Mouse (Mus musculus) adrenal gland (tissue): ENCODE results near the gene Nmt1.

Experiments
- intact Hi-C: fragments of 180-260 bp; cut with DNase I; formaldehyde crosslinking; loops from one replicate; pipeline ENCODE4 v1.15.1; 2025

The Nmt1 gene

GRCm38 (mm10) chr11:103074121-103074650 is 46.2 kb downstream of the Nmt1 start:
- intact Hi-C loops = no loop called here

- intact Hi-C loops = no loop called here
These were observed 46.9 kb downstream of the Nmt1 start for GRCm38 (mm10) chr11:103074796-103075323.

- intact Hi-C loops = no loop called here
These were observed 48.0 kb downstream of the Nmt1 start for GRCm38 (mm10) chr11:103076010-103076409.

DNA sequence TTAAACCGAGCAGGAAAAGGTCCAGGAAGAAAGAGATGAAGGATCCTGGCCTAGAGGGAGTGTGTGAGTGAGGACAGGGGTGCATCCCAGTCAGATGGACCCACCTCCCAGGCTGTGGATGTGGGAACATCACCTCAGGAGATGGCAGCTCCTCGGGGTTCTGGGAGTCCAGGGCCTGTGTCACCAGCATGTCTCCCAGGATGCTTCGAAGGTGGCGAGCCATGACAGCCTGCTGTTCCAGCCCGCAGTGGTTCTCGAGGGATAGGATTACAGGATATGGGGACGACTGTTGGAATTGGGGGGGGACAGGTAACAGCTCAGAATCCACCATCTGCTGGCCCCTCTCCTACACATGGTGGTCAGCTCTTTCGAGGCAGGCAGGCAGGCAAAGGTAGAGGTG is 48.6 kb downstream of the Nmt1 start:
- intact Hi-C loops = no loop called here

- intact Hi-C loops = no loop called here
These were observed 50.1 kb downstream of the Nmt1 start for GRCm38 (mm10) chr11:103078131-103078530.

DNA sequence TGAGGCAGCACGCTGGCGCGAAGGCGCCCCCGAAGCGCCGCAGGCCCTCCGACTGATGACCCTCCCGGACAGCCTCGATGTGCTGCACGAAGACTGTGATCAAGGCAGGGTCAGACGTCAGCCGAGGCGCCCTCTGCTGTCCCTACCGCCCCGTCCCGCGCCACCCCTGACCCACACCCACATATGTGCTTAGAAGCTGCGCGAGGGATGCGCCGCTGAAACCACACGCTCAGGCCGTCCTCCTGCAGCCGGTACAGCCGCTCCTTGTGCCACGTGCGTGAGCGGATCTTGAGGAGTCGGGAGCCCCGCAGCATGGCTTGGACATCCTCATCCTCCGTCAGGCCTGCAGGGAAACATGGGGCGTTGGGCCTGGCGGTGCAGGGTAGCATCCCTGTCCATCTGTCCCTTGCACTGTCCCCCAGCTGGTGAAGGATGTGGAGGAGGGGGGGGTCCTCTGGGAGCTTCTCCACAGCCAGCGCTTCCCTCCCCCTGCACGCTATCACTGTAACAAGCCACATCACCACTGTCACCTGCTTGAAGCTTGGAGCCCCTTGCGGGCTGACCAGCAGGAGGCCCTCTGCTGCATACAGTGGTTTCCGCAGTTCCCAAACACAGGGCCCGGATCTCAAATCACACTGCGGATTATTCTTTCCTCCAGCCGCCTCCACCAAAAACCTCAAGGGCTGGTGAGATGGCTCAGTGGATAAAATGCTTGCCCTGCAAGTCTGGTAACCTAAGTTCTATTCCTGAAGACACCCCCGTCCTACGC is 52.5 kb downstream of the Nmt1 start:
- intact Hi-C loops = no loop called here

DNA sequence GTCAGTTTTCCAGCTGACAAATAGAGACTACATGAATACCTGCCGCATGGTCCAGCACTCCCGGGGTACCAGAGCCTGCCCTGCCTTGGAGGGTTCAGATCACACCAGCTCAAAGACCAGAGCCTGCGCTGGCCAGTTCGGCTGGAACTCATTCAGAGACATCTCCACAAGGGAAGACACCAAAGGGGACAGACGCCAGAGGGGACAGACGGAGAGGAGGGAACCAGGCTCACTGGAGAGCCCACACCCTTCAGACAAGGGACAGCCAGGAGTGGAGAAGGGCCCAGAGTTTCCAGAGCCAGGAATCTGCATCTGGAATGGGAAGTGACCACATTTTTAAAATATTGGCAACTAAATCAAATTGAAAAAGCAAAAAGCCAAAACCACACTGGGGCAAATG is 53.6 kb downstream of the Nmt1 start:
- intact Hi-C loops = no loop called here

DNA sequence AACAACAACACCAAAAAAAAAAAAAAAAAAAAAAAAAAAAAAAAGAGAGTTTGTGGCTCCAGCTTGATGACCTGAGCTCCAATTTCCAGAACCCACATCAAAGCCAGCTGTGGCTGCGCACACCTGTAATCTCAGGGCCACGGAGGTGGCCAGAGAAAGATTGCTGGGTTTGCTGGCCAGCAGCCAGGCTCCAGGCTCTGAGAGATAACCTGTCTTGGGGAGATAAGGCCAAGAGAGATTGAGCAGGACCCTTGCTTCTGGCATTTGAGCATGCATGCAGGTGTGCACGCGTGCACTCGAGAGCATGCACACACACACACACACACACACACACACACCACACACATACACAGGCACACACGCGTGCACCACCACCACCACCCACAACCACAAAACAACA is 65.3 kb downstream of the Nmt1 start:
- intact Hi-C loops = no loop called here

- intact Hi-C loops = no loop called here
These were observed 66.2 kb downstream of the Nmt1 start for GRCm38 (mm10) chr11:103093862-103094833.

DNA sequence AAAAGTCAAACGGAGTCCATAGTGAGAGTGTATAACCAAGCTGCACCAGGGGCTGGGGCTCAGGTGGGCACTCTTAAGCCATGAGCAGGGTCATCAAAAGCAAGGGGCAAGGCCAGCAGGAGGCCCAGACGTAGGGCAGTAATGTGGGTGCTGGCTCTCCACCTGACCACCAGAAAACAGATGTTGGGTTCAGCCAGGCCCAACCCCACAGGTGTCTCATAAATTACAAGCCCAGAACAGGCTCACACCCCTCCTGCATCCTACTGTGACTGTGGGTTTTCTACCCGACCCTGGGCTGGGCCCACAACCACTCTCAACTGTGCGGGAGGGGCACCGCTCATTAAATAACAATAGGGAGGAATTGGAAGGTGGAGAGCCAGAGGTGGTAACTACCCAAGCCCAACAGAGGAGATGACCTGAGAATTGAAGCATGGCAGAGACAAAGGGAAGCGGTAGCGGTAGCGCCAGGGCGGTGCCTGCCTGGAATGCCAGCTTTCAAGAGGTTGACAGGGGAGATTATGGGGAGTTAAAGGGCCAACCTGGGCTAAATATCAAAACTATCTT is 67.2 kb downstream of the Nmt1 start:
- intact Hi-C loops = no loop called here

DNA sequence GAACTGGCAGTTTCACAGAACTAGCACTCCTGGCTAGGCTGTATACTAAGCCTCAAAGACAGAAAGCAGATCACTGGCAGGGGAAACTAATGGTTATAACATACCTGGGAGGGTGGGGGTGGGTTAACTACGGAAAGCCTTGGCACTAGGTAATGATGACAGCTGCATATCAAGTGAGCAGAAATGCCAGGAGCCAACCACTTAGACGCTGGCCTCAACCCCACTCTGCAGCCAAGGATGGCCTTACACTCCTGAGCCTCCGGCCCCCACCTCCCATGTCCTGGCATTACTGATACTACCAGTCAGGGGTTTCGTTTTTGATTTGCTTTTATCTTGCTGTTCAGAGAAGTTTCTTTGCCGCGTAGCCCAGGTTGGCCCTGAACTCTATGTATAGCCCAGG is 67.8 kb downstream of the Nmt1 start:
- intact Hi-C loops = no loop called here

DNA sequence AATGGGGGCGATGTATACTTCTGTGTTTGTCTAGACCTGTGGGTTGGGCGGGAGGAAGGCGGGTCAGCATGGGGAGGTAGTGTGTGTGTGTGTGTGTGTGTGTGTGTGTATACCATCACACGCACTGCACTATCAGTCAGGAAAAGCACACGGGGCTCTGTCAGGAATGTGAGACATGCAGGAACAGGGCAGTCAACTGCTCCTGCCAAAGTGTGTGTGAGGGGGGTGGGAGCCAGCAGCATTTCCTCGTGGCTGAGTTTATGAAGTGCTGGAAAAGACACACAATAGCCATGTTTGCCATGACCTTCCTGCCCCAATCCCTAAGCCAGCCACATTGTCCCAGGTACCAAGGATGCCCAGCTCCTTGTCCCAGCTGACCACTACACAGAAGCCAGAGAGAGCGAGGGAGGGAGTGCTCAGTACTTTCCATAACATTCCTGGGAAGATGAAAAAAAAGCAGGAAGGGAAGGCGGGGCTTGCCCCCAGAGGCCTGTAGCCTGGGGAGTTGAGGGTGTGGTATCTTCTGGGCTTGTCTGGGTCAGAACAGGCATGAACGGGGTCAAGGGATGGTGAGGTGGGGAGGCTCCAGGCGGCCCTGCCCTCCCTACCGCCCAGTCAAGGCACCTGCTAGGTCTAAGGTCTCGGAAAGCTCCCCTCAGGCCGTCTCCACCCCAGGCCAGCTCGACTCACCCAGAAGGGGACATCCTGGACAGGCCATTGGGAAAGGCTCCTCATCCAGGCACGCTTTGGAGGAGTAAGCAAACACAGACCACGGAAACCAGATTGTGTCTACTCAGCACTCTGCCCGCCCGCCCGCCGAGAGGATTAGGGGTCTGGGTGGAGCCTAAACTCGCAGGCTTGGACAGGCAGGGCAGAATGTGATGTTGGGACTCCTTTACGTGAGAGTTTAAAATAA is 69.2 kb downstream of the Nmt1 start:
- intact Hi-C loops = no loop called here

DNA sequence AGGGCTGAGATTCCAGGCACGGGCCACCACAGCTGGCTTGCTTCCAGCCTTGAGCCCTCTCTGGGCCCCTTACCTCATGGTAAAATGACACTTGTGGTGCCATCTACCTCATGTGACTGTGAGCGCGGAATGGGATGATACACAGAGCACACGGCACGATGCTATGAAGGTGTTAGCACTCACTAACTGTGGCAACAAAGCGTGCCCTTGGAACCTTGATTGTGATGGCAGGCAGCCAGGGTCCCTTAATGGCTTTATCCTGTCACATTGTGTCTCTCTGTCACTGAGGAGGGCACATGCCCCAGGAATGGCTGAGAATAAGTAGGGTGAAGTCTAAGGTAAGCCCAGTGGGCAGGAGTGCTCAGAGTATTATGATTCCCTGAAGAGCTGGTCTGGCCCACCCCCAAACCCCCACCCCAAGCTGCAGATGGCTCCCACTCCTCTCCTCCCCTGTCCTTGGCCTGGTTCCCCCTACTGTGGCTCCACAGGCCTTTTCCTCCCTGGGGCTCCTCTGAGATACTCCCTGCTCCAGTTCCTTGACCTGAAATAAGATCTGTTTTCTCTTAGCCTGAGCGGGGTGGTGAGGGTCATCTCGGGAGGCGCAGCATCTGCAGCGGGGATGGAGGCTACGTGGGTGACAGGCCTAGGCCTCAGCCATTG is 70.7 kb downstream of the Nmt1 start:
- intact Hi-C loops = no loop called here

DNA sequence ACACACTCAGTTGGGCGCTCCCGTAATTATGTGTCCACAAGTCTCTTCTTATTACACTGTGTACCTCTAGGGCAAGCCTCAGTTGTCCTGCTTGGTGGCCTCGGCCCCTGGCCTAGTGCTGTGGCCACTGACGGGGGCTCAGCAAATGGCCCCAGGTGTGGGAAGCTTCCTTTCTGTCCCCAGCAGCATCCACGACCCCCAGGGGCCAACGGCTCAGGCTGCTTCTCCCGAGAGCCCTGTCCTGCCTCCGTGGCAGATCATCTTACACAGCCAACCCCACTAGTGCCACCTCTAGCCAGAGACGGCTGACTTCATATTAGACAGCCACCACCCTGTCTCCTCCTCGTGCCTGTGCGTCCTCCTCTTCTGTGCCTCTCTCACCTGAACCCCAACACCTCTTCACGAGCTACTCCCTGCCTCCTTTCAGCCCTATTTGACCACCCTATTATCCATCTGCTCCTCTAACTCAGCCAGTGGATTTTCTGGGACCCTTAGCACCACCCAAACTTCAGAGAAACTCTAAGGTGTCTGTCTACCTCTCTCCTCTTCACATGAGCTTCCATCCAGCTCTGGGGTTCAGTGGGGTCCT is 71.5 kb downstream of the Nmt1 start:
- intact Hi-C loops = no loop called here

DNA sequence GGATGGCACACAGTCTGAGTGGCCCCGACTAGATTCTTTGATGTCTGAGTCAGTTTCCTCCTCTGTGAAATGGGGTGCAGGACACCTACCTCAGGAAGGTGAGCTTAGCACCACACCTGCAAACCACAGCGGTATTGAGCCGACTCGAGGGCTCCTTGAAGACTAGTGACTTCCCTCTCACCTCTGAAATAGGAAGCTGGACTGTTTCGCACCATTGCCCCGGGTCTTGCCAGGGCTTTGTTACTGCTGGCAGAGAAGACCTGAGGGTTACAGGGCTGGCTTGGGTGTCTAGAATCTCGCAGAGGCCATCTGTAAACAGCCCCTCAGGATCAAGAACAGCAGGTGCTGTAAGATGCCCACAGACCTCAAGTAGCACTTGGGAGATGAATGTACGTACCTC is 72.4 kb downstream of the Nmt1 start:
- intact Hi-C loops = loop anchor here (10.0 kb wide), 1 partner anchor 224 kb away; no protein-coding TSS in a partner anchor

DNA sequence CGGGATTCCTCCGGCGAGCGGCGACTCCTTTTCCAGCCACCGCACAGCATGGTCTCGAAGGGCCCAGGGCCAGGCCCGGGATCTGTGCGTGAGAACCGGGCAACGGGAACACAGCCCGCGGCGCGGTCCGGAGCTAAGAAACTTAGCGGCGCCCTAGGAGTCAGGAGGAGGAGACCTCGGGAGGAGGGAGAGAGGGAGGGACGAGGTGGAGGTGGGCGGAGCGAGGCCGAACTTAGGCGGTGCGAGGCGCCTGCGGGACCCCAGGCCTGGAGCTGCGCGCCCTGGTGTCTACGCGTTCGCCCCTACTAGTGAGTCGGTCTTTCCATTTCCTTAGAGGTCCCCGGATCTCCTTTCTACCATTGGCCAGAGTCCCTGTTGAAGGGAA is 73.5 kb downstream of the Nmt1 start, which contains the start of the genes Plcd3 and Acbd4:
Gene Plcd3 (minus strand): TSS at position 178 of the 385 bp plus-strand sequence.
Gene Acbd4 (plus strand): TSS at position 202 of the 385 bp plus-strand sequence.
- intact Hi-C loops = loop anchor here (10.0 kb wide), 1 partner anchor 223 kb away; no protein-coding TSS in a partner anchor

DNA sequence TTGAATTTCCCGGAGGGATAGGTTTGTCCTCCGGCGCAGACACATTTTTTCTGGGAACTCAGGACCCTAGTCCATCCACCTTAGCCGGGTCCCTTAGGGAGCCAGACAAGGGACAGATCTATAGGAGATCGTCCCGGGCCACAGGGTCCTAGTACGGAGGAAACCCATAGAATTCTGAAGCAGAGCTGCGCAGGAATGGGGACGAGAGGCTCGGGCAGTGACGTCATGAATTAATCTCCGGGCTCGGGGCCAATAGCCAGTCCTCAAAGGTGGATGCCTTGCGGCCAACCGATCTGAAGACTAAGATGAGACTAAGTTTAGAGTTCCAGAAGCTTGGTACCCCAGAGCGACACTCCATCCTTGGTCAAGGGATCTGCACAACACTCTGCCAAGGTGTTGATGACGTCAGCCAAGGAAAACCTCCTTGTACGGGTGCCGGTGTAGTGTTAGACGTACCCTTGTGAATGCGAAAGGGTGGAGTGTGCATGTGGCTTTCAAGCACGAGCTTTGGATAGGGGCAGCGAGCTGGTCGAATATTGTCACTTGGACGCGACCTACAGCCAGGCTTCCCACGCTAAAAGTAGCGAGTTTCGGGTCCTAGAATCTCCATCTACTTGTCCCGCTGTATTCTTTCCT is 74.0 kb downstream of the Nmt1 start:
- intact Hi-C loops = loop anchor here (2.0 to 10.0 kb wide), 2 partner anchors 57 to 223 kb away; no protein-coding TSS in a partner anchor

DNA sequence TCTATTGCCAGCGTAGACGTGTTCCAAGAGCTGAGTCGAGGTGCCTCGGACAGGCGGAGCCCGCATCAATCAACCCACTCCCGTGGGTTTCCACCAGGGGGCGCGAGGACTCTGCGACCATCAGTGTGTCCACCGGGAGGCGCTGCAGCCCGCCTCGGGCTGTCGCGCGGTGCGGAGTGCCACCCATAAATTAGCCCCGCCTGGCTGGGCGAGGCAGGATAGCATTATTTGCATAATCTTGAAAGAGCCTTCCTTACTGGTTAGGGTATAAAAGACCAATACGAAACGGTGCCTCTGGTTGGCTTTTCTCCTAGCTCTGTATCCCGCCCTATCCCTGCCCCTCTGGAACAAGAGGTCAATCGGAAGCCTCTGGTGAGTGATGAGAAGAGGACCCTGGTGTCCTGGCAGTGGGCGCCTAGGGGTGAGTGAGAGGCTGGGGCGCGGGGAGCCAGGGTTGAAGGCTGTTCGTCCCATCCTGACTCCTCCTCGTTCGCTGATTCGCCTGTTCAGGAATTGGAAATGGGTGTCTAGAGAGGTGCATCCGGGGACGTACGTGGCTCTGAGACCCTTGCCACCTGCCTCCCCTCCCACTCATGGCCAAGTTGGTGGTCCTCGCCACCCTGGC is 74.8 kb downstream of the Nmt1 start:
- intact Hi-C loops = loop anchor here (2.0 to 10.0 kb wide), 2 partner anchors 56 to 222 kb away; no protein-coding TSS in a partner anchor
